Mouse (Mus musculus): Measurements from ENCODE around the gene Tbc1d23. TPM values are rescaled to one million over a fixed set of nuclear protein-coding genes. Genes with fewer than 3 reads are reported as not detected.

Gene Tbc1d23
- polyA plus RNA-seq, 1 experiment from 2014 or later: 20.5 TPM

DNA sequence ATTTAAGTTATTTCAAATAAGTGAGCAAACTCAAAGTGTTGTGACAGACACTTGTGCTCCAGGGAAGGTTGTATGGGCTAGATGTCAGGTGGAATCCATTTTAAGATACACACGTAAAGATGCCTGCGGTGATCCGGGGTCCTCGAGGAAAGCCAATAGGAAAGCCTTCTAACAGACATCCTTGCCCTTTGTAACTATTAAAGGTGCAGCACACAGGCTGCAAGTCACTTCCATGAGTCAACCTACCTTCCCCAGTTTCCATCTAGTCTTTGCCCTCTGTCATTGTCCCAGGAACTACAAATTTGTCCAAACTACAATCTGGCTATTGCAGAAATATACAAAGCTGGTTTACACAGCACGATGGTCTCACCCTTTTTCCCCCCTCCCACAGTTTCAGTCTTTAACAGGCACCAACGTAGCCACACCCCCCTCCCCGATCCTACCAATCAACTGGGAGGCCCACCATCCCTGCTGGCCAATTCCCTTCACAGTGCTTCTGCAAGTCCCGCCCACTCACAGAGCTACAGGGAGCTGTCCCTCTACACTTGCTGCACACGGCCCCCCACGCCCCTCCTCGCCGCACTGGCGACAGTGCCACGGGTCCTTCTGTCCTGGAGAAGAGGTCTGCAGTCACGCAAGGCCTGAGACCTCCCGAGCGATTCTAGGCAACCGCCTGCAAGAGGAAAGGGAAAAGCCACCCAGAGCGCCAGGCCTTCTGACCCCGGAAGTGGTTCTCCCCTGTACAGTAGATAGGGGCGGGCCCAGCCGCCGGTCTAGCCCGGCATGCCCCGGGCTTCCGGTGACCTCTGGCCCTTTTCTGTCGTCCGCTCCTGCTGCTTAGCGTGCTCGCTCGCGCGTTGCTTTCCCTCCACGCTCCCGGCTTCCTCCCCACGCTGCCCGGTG is 110.1 kb downstream of the Tbc1d23 start, which contains the start of gene Tomm70a:
TSS of gene Tomm70a (plus strand) at position 791 of the 903 bp plus-strand sequence.
- H3K9me3 ChIP-seq (replicated peaks; ENCODE audit: control insufficient read depth, low read length): no peaks in the 10 kb centered on the region
- H3K4me1 ChIP-seq (ENCODE audit: control insufficient read depth, insufficient read depth, low read length): peaks cover 13% of the 10 kb centered on the region
- H3K4me3 ChIP-seq (ENCODE audit: low read depth, low read length): peak within 1 kb of the TSS; percentile 95
- H3K36me3 ChIP-seq (ENCODE audit: control insufficient read depth, insufficient read depth, low read length): no peaks in the 10 kb centered on the region
- peak within 1 kb of the TSS; percentile 92 for H3K9ac ChIP-seq (ENCODE audit: low read depth, low read length)
- peak; percentile 99 for ATAC-seq (replicated peaks; ENCODE audit: insufficient number of reproducible peaks, low FRiP score, low TSS enrichment)
- H3K27me3 ChIP-seq (ENCODE audit: control insufficient read depth, insufficient read depth, low read length): no peaks in the 10 kb centered on the region
- H3K4me2 ChIP-seq: peak within 1 kb of the TSS; percentile 67
- peak within 1 kb of the TSS; percentile 90 for H3K27ac ChIP-seq (ENCODE audit: low read depth, low read length)
- under 1% methylated on average over 37 of the region's 37 CpGs for WGBS (ENCODE audit: insufficient replicate concordance)

Other genes with a start within 250 kb of the Tbc1d23 start
- not detected in 2 replicates for gene Tmem45a2, start 160.1 kb downstream of the Tbc1d23 start, polyA plus RNA-seq (2014; fragmentation: Nextera tagmentation; extraction: Ambion mirVana)
- 48.3 and 53.7 TPM in 2 replicates for gene Tomm70a, start 109.8 kb downstream of the Tbc1d23 start, polyA plus RNA-seq (2014; fragmentation: Nextera tagmentation; extraction: Ambion mirVana)
- 43.0 and 46.3 TPM in 2 replicates for gene Nit2, start 64.2 kb downstream of the Tbc1d23 start, polyA plus RNA-seq (2014; fragmentation: Nextera tagmentation; extraction: Ambion mirVana)
- 0.10 TPM in 1 of 2 replicates, not detected in the other for gene Tmem30c, start 61.4 kb upstream of the Tbc1d23 start, polyA plus RNA-seq (2014; fragmentation: Nextera tagmentation; extraction: Ambion mirVana)
- 26.0 and 26.8 TPM in 2 replicates for gene Filip1l, start 121.6 kb upstream of the Tbc1d23 start, polyA plus RNA-seq (2014; fragmentation: Nextera tagmentation; extraction: Ambion mirVana)